Mouse (Mus musculus): ENCODE measurements around the gene Zfand3.

DNA sequence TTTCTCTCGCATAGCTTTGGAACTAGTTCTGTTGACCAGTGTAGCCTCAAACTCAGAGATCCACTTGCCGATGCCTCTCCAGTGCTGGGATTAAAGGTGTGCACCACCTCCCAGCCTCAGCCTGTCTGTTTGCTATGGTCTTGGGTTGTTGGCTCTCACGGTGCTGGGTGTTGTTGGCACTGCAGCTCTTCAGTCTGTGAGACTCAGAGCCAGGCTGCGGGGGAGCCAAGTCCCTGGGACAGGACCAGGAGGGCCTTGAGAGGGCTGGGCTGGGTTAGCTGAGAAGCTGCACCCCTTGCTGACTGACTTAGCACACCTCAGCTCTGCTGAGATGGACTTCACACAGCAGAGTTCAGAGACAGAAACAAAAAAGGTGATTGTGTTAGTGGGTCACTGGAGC, 195.8 kb downstream of the Zfand3 start:
- TF ChIP-seq POLR2A (IDR thresholded peaks at IDR 0.05; ENCODE audit: insufficient read depth, low read depth, low read length), result no peak
- no peak for TF ChIP-seq CTCF (IDR thresholded peaks at IDR 0.05; ENCODE audit: insufficient read depth, low read depth, low read length)

Data from olfactory bulb, adult 2 months (tissue).